Mouse (Mus musculus) liver, postnatal 0 days (tissue): Measurements from ENCODE around the gene Lig3.
"Not testable (repeated sequence)": the region's sequence is repeated elsewhere in the genome, so short reads cannot be mapped to it uniquely, and the experiment has no call there.

ENCODE experiments used
- CTCF ChIP-seq: sonication (generic); IDR thresholded peaks from 2 replicates; pipeline ENCODE4 v1.5.1; 2016; ENCODE audit warnings: antibody characterized with exemption, low read depth
- EP300 ChIP-seq: IDR thresholded peaks from 2 replicates; pipeline ENCODE4 v1.6.1; 2016; ENCODE audit warnings: antibody characterized with exemption, low read depth, mild to moderate bottlenecking

GRCm38 (mm10) chr11:82832402-82832801 is 51.5 kb downstream of the Lig3 start:
- TF ChIP-seq CTCF, EP300: not testable (repeated sequence)
